Comparison of ENCODE assay signal across 20 mouse cellular contexts in genomic region chr2:180391349-180391748, GRCm38 (mm10). TPM values are rescaled to one million over a fixed set of nuclear protein-coding genes. Genes with fewer than 3 reads are reported as not detected.
"Had no signal": no experiment of that assay in that cellular context is flagged by ENCODE, and none has a peak within 500 bp of the region (broad histone marks: within the 10 kb centered on the region; RNA-seq: fewer than 3 reads in every experiment).

No protein-coding gene starts in this region.

- H3K9ac ChIP-seq: limb, embryonic 15.5 days; liver, embryonic 12.5 days; lung, embryonic 15.5 days; midbrain, embryonic 13.5 days; neural tube, embryonic 15.5 days had no signal

- H3K4me3 ChIP-seq: limb, embryonic 15.5 days; liver, embryonic 12.5 days; lung, embryonic 15.5 days; megakaryocyte, embryonic 14.5 days; midbrain, embryonic 13.5 days; neural tube, embryonic 15.5 days had no signal

- DNase-seq: kidney, postnatal 36 days; layer of hippocampus, adult 9-11 months; layer of hippocampus, postnatal 36 days; lung, postnatal 14 days; right cerebral cortex, adult 18-20 months; right cerebral cortex, postnatal 25 days; thymus, postnatal 4 days had no signal

- ATAC-seq: liver, embryonic 12.5 days; midbrain, embryonic 13.5 days had no signal

- H3K9me3 ChIP-seq: limb, embryonic 15.5 days; liver, embryonic 12.5 days; lung, embryonic 15.5 days; megakaryocyte, embryonic 14.5 days; midbrain, embryonic 13.5 days; neural tube, embryonic 15.5 days had no signal

- H3K4me1 ChIP-seq: liver, embryonic 12.5 days had no signal

- H3K27ac ChIP-seq: kidney, postnatal 0 days; limb, embryonic 15.5 days; liver, embryonic 12.5 days; lung, embryonic 15.5 days; macrophage; midbrain, embryonic 13.5 days; neural tube, embryonic 15.5 days; stomach, postnatal 0 days had no signal

- H3K4me2 ChIP-seq: limb, embryonic 15.5 days; liver, embryonic 12.5 days; lung, embryonic 15.5 days; midbrain, embryonic 13.5 days; neural tube, embryonic 15.5 days had no signal

- H3K36me3 ChIP-seq: limb, embryonic 15.5 days; liver, embryonic 12.5 days; lung, embryonic 15.5 days; midbrain, embryonic 13.5 days; neural tube, embryonic 15.5 days had no signal

RNA-seq across cellular contexts. Expression of gene Gata5, which starts 56.9 kb away (rescaled TPM):
- total RNA-seq: layer of hippocampus, adult 18-20 months; layer of hippocampus, postnatal 36 days; left cerebral cortex, adult 8-10 months; left cerebral cortex, postnatal 25 days; midbrain, postnatal 0 days had no signal
- polyA plus RNA-seq: limb, embryonic 15.5 days; macrophage; midbrain, embryonic 13.5 days; midbrain, postnatal 0 days had no signal
